Mouse (Mus musculus) midbrain, postnatal 0 days (tissue): ENCODE measurements around the gene Fhod1. TPM values are rescaled to one million over a fixed set of nuclear protein-coding genes. Genes with fewer than 3 reads are reported as not detected.

Experiments
- ATAC-seq: fragments of 200-750 bp; cut with Nextera tagmentation; 2 replicates; pipeline ENCODE4 v1.8.0; 2017; ENCODE audit warnings: moderate number of reproducible peaks, mild to moderate bottlenecking, moderate TSS enrichment, moderate library complexity; ENCODE audit not compliant: low FRiP score
- DNase-seq: peaks from one replicate; pipeline ENCODE4 v3.0.0-alpha.2; 2015; ENCODE audit warnings: low spot score
- H3K27ac ChIP-seq: fragments of 300-500 bp; sonication (generic); 2 replicates; pipeline ENCODE4 v1.5.1; 2014; ENCODE audit warnings: low read depth, mild to moderate bottlenecking, low read length, mixed read lengths
- H3K27me3 ChIP-seq: fragments of 300-500 bp; sonication (generic); 2 replicates; pipeline ENCODE4 v1.6.1; 2014; ENCODE audit warnings: low read length, control low read depth, mixed read lengths; ENCODE audit not compliant: insufficient read depth
- H3K36me3 ChIP-seq: fragments of 300-500 bp; sonication (generic); 2 replicates; pipeline ENCODE4 v1.6.1; 2014; ENCODE audit warnings: low read length, control low read depth, mixed read lengths; ENCODE audit not compliant: insufficient read depth
- H3K4me1 ChIP-seq: fragments of 300-500 bp; sonication (generic); 2 replicates; pipeline ENCODE4 v1.6.1; 2014; ENCODE audit warnings: mild to moderate bottlenecking, control low read depth, antibody characterized with exemption, low read length, mixed read lengths; ENCODE audit not compliant: insufficient read depth
- H3K4me2 ChIP-seq: fragments of 300-500 bp; sonication (generic); 2 replicates; pipeline ENCODE4 v1.6.1; 2014; ENCODE audit warnings: low read depth, mild to moderate bottlenecking, low read length, mixed read lengths; ENCODE audit not compliant: poor library complexity, severe bottlenecking
- H3K4me3 ChIP-seq: fragments of 300-500 bp; sonication (generic); 2 replicates; pipeline ENCODE4 v1.5.1; 2014; ENCODE audit warnings: low read depth, mild to moderate bottlenecking, low read length, moderate library complexity
- H3K9ac ChIP-seq: fragments of 300-500 bp; sonication (generic); replicated peaks from 2 replicates; pipeline ENCODE4 v1.6.1; 2014; ENCODE audit warnings: mild to moderate bottlenecking, low read length, moderate library complexity, mixed read lengths; ENCODE audit not compliant: poor library complexity, severe bottlenecking
- H3K9me3 ChIP-seq: fragments of 300-500 bp; sonication (generic); 2 replicates; pipeline ENCODE4 v1.6.1; 2016; ENCODE audit warnings: low read length, control low read depth
- CTCF ChIP-seq: IDR thresholded peaks from 2 replicates; pipeline ENCODE4 v1.5.1; 2016; ENCODE audit warnings: antibody characterized with exemption, mild to moderate bottlenecking
- WGBS: fragments of 180-500 bp; shearing (Covaris S2); extraction: QIAGEN DNeasy Blood & Tissue Kit; methylation state at CpG from one replicate; pipeline ENCODE4 v1.1.7; 2014; 5-methylcytosine and 5-hydroxymethylcytosine counted together
- polyA plus RNA-seq: library from polyadenylated mRNA; unstranded; fragments of >200 nt; fragmentation: Nextera tagmentation; extraction: Ambion mirVana; gene quantifications from 2 replicates; pipeline ENCODE4 v1.2.1, GENCODE M21; 2015
- total RNA-seq: library from RNA; depleted of rRNA; stranded (reverse); fragments of >200 nt; gene quantifications from 2 replicates; pipeline ENCODE4 v1.2.3, GENCODE M21; 2014

Gene Fhod1
- total and polyA plus RNA-seq, 2 experiments from 2014 or later, result 0.48 to 3.8 TPM

GRCm38 (mm10) chr8:105339886-105340635 is 7.7 kb downstream of the Fhod1 start:
- Histone ChIP-seq H3K36me3 (no peaks in the 10 kb centered on the region), H3K27me3 (no peaks in the 10 kb centered on the region), H3K4me3 (no peak overlapping the region), H3K27ac (no peak overlapping the region), H3K9me3 (no peaks in the 10 kb centered on the region), H3K4me2 (no peak overlapping the region), H3K4me1 (no peaks in the 10 kb centered on the region), H3K9ac (no peak overlapping the region)
- DNase-seq, result no peak
- ATAC-seq, result no peak
- no peak for TF ChIP-seq CTCF
- 85% methylated on average over 6 of the region's 6 CpGs for WGBS

GRCm38 (mm10) chr8:105338992-105339391 is 8.8 kb downstream of the Fhod1 start:
- DNase-seq, result no peak
- no peak for TF ChIP-seq CTCF
- H3K27me3 ChIP-seq, result no peaks in the 10 kb centered on the region
- WGBS, result 65% methylated on average over 4 of the region's 4 CpGs
- no peak overlapping the region for H3K4me2 ChIP-seq
- H3K9me3 ChIP-seq, result no peaks in the 10 kb centered on the region
- no peaks in the 10 kb centered on the region for H3K4me1 ChIP-seq
- no peak overlapping the region for H3K27ac ChIP-seq
- no peak overlapping the region for H3K4me3 ChIP-seq
- peaks cover 4% of the 10 kb centered on the region; the same call in 1 of the 2 replicates for H3K36me3 ChIP-seq
- ATAC-seq, result no peak
- H3K9ac ChIP-seq, result no peak overlapping the region

DNA sequence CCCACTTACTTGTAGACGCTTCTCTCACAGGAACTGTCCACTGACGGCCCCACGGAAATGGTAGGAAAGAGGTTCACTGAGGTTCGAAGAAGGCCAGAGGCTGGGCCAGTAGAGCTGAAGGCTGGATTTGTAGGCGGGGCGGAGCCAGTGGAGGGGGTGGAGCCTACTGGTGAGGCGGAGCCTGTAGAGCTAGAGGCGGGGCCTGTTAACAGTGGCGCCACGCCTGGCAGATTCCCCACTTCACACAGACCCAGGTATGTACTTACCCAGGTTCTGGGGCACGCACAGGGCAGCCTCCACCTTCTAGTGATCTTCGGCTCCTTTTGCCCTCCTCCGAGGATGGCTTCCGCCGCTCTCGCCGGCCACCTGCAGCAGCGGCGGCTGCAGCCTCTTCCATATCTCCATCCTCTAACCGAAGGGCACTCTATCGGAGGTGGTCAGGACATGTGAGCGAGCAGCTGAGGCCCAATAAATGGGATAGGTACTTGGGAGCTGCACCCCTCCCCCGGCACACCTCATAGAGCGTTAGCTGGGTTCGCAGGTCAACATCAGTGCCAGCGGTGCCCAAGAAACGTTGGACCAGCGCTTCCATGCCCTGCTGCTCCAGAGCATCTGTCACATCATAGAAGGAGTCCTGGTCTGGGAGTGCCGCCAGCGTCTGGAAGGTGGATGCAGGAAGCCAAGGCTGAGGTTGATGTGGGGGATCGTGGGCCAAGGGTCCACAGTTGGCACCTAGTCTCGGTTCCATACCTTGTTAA is 11.2 kb downstream of the Fhod1 start:
- Histone ChIP-seq H3K4me3 (peak overlapping the region; percentile 18), H3K27me3 (no peaks in the 10 kb centered on the region), H3K4me2 (peak overlapping the region; percentile 22), H3K9me3 (no peaks in the 10 kb centered on the region), H3K27ac (no peak overlapping the region), H3K9ac (no peak overlapping the region), H3K36me3 (peaks cover 4% of the 10 kb centered on the region; the same call in 1 of the 2 replicates), H3K4me1 (no peaks in the 10 kb centered on the region)
- DNase-seq (peak; percentile 36), ATAC-seq (peak; percentile 59)
- 60% methylated on average over 31 of the region's 32 CpGs for WGBS
- no peak for TF ChIP-seq CTCF

DNA sequence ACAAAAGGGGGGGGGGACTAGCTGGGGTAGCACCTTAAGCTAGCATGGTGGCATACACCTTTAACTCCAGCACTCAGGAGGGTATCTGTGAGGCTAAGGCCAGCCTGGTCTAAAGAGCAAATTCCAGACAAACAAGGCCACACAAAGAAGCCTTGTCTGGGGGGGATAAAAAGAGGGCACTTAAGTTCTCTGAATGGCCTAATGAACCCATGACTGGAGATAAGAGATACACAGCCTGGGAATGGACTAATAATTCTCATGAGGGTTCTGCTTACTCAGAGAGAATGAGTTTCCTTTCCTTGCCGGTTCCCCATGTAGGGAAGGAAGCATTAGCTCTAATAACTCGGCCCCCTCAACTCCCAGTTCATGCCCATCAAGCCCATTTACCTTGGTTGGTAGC is 15.2 kb downstream of the Fhod1 start:
- whole genome bisulfite sequencing, result 78% methylated on average over 2 of the region's 2 CpGs
- ATAC-seq (no peak), DNase-seq (no peak)
- TF ChIP-seq CTCF, result no peak
- H3K4me1 ChIP-seq, result 0 out of 2 replicates have a peak, but pooled peaks cover under 1% of the 10 kb centered on the region
- no peak overlapping the region for H3K9ac ChIP-seq
- no peaks in the 10 kb centered on the region for H3K9me3 ChIP-seq
- no peak overlapping the region for H3K4me2 ChIP-seq
- H3K4me3 ChIP-seq, result no peak overlapping the region
- no peak overlapping the region for H3K27ac ChIP-seq
- H3K27me3 ChIP-seq, result no peaks in the 10 kb centered on the region
- H3K36me3 ChIP-seq, result peaks cover 35% of the 10 kb centered on the region

DNA sequence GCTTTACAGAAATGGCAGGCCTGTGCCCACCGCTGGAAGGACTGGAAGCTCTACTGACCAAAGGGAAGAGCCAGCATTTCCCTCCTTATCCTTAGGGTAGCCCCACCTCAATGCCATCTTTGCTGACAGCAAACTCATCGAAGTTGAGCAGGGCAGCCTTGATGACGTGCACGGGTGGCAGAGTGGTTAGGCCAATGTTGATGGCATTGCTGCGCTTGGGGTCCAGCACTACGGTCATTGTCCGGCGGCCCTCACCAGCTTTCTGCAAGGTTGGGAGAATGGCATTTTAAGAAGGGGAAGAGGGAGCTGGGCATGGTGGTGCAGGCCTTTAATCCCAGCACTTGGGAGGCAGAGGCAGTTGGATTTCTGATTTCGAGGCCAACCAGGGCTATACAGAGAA is 15.8 kb downstream of the Fhod1 start:
- Histone ChIP-seq H3K9me3 (no peaks in the 10 kb centered on the region), H3K4me2 (no peak overlapping the region), H3K4me1 (peaks cover 6% of the 10 kb centered on the region; the same call in 1 of the 2 replicates), H3K27ac (no peak overlapping the region), H3K4me3 (no peak overlapping the region), H3K9ac (no peak overlapping the region), H3K36me3 (peaks cover 35% of the 10 kb centered on the region), H3K27me3 (no peaks in the 10 kb centered on the region)
- 96% methylated on average over 9 of the region's 9 CpGs for WGBS
- no peak for TF ChIP-seq CTCF
- no peak for DNase-seq
- ATAC-seq, result no peak

DNA sequence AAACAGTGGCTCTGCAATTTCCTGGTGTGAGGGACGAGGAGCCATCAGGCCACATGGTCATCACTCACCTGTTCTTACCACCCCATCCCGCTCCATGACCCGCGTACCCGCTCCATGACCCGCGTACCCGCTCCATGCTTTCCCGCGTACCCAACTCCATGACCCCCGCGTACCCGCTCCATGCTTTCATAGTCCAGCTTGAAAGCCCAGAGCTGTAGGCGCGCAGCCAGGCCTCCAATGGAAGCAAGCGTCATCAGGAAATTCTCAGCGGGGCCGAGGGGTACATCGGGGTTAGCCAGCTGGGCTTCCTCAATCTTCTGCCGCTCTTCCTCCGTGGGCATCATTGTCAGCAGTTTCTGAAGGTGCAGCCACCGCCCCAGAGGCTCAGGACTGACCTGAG is 16.3 kb downstream of the Fhod1 start:
- no peak overlapping the region for H3K4me2 ChIP-seq
- no peaks in the 10 kb centered on the region for H3K27me3 ChIP-seq
- H3K4me1 ChIP-seq, result peaks cover 8% of the 10 kb centered on the region; the same call in 1 of the 2 replicates
- H3K9me3 ChIP-seq, result no peaks in the 10 kb centered on the region
- no peak for TF ChIP-seq CTCF
- H3K27ac ChIP-seq, result no peak overlapping the region
- DNase-seq (no peak), ATAC-seq (no peak)
- no peak overlapping the region for H3K4me3 ChIP-seq
- peaks cover 35% of the 10 kb centered on the region for H3K36me3 ChIP-seq
- WGBS, result 95% methylated on average over 22 of the region's 22 CpGs
- H3K9ac ChIP-seq, result no peak overlapping the region
